Mouse (Mus musculus): ENCODE measurements around the gene Cracr2b. TPM values are rescaled to one million over a fixed set of nuclear protein-coding genes. Genes with fewer than 3 reads are reported as not detected.

The Cracr2b gene
- 35.1 TPM for polyA plus RNA-seq (2014; fragmentation: Illumina TruSeq; extraction: RNeasy Lipid Tissue Mini Kit (QIAGEN cat#74804); ENCODE audit: low read depth, low replicate concordance)

DNA sequence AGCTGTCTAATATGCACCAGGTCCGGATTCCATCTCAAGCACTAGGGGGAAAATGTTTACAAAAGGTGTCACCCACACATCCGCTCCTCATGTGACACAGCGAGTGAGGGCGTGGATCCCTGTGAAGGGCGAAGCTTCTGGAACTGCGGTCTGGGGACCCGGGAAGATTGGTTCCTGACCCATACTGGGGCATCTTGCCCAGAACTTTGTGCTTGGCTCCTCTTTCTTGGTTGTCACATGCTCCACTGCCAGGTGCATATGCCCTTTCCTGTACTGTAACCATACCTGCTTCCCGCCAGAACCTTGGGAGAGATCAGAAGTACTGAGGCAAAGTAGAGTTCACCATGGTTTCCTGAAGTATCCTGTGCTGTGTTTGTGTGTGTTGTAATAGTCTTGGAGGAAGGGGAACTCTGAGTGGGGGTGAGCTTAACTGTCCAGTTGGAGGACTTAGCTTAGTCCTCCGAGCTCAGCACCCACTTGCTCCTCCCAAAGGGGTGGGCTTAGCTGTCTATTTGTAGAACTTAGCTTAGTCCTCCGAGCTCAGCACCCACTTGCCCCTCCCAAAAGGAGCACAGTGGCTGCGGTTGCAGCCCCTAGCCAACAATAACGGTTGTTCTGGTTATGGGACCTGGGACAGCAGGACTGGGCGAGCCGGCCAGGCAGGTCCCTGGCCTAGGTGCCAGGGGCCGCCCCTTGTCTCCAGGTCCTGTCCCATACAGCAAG, at the start of gene Cracr2b:
Gene Cracr2b, plus strand, starts transcription at position 704 of the 723 bp plus-strand sequence.

DNA sequence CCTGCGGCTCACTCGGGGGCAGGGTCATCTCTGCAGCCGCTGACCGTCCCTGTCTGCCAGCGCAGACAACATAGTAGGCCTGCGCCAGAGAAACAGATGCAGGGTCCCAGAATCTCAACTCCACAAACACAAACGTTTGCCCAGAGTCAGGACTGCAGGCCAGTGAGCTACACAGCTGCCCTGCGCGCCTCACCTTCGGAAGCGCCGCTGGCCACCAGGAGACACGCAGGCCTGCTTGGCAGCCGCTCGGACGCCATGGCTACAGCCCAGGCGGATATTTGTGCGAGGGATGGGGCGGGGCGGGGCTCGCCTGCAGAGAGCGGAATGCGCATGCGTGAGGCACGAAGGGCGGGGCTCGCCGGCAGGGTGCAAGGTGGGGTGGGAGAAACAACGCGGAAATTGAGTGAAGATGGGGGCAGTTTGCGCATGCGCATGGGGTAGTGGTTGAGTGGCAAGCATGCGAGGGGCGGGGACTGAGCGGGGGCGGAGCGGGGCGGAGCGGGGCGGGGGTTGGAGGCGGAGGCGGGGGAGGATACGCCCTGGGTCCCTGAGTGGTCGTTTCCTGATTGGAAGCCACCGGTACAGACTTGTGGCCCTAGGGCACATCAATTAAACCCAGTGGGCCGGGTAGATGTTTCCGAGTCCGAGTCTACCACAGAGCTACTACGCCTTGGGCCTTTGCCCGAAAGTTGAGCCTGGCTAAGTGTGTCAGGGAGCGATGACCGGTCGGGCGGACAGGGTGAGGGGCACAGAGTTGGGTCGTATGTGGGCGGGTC, 46.9 kb upstream of the Cracr2b start, which contains the start of gene Gatd1:
Gene Gatd1, minus strand, starts transcription at position 328 of the 776 bp plus-strand sequence.

DNA sequence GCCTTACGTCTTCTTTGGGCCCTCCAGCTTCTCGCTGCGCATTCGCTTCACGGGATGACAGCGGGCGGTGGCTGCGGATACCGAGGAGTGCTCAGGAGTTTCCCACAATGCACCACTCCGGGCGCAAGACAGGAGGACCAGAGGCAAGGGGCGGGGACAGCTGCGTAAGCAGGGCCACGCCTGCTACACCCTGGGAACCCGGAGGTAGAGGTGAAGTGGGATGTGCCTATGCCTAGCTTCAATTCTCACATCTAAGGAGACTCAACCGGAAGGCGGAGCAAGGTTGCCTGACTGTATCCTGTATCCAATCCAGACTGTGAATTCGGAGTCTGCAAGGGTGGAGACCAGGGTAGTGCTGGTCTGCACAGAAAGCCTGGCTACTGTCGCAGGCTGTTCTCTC, 31.6 kb upstream of the Cracr2b start, which contains the start of gene Cend1:
Gene Cend1, minus strand, starts transcription at position 182 of the 400 bp plus-strand sequence.

DNA sequence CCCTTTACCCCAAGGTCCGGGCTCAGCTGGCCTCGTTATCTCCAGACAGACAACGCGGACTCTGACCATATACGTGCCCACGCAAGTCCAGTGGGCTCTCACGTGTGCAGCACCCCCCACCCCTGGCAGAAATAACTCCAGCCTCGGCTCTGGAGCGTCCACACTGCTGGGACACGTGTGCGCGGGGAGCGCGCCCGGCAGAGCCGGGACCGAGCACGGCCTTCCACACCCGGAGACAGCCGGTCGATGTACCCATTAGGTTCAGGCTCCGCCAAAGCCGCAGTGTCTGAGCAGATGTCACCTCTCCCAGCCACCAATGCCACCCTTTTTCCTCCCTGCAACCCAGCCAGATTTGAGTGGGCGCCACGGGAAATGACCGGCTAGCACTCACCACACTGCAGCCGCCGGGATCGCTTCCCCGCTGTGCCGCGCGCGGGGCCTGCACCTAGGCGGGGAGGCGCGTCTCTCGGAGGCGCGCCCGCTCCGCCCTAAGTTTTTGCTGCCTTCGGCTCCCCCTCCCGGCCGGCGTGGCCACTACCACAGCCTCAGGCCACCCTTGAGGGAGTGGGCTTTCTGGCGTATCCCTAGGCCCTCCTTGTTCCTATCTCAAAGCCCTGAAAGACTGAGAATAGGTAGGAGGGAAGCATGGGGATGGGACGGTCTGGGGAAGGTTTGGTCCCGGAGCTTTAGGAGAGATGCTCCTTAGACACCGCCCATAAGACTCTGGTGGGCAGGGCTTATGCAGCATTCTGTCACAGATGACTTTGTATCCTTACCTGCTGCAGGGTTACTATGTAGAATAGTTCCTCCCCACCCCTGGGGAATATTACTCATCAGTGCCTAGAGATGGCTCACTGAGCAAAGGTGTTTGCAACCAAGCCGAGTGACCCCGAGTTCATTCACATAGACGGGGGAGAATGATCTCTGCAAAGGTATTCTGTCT, 23.4 kb upstream of the Cracr2b start, which contains the start of gene Slc25a22:
Gene Slc25a22, minus strand, starts transcription at position 715 of the 943 bp plus-strand sequence.

DNA sequence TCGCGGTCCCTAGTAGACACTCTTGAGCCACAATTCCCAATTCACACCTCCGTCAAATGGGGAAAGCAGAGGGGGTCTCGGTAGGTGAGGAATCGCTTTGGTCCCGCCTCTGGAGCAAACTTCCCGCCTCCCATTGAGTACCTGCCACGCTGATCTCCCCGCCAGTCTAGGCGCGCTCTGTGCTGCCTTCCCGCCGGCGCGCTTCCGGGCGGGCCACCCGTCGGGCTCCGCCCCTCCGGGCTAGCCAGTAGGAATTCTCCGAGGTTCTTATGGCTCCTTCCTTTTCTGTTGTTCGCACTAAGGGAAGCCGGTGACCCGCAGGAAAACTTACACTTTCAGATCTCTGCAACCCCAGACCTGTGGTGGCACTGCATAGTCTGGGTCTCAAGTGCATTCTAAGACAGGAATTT, 17.1 kb upstream of the Cracr2b start, which contains the start of gene Pidd1:
Gene Pidd1, minus strand, starts transcription at position 198 of the 410 bp plus-strand sequence.

DNA sequence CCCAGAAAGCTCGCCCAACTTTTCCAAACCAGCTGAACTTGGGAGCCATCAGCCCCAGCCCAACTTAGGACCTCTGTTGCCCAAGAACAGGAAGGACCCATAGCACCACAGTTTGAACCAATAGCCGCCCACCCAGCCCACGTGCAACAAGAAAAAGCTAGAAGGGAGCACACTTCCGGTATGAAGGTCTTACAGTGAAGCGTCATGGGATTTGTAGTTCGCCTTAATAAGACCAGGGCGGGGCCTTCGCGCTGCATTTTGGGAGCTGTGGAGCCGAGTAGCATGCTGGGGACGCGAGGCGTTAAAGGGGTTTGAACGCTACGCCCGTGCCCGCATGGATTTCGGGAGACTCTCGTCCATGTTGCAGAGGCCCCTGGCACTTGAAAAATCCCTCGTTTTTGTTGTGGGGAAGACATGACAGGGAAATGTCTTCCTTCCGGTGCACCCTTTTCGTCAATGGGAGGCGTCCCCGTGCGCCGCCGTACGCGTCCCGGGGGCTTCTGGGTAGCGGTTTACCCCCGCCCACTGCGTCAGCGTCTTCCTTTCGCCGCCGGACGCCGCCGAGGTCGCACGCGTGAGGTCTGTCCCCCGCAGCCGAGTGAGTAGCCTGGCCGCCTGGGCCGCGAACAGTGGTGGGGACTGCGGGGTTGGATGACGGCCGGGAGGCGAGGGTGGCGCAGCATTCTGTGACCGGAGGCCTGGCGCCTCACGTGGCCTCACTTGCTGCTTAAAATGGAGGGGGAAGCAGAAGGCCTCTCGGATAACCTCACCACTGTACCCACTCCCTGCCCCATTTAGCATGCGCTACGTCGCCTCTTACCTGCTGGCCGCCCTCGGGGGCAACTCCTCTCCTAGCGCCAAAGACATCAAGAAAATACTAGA, 13.5 kb upstream of the Cracr2b start, which contains the start of gene Rplp2:
Gene Rplp2, plus strand, starts transcription at position 261 of the 882 bp plus-strand sequence.

DNA sequence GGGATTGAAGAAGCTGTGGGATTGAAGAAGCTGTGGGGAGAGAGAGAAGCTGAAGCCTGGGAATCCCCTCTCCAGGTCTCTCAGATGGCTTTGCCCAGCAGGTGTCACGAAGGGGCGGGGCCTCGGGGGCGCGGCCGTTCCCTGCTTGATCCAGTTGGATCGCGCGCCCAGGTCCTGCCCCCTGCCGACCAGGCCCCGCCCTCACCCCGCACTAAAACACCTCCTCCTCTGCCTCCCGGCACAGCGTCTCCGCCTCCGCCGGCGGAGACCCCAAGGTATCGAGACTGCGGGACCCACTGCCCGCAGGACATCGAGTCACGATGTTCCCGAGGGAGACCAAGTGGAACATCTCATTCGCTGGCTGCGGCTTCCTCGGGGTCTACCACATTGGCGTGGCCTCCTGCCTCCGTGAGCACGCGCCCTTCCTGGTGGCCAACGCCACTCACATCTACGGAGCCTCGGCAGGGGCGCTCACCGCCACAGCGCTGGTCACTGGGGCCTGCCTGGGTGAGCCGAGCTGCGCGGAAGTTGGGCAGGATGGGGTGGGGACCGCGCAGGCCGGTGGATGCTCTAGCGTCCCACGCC, 5.8 kb upstream of the Cracr2b start, which contains the start of gene Pnpla2:
Gene Pnpla2, plus strand, starts transcription at position 232 of the 585 bp plus-strand sequence.

DNA sequence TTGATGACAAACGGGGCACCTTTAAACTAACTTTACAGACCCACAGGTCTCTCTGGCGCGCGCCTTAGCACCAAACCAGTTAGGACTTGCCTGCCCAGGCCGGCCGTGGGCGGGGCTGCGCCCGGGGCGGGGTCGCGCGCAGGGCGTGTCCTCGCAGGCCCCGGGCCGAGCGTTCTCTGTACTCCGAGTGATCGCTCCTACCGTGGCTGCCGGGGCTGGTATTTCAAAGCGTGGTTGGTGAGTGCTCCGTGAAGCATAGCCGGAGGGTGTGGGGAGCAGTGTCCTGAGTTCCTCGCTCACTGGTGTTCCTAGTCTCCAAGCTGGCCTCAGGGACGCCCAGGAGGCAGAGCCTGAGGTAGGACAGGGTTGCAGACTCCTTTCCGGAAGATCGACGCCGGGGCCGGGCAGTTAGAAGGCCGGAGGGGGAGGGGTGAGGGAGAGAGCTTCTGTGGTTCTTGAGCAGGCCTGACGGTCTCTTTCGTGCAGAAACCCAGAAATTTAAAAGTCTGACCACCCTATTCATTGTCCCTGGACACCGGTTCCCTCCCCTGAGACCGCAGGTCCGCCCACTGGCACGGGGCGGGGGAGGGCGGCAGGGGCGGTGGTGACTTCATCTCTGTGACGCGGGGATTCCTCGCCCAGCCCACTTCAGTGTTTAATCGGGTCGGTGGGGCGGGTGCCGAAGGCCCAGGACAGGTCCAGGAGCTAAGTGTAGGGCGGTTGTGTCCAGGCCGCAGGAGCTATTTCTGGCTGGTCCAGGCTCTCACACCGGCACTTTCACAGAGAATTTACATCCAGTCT, 6.5 kb downstream of the Cracr2b start, which contains the start of gene Cd151:
Gene Cd151, plus strand, starts transcription at position 163 of the 801 bp plus-strand sequence.

DNA sequence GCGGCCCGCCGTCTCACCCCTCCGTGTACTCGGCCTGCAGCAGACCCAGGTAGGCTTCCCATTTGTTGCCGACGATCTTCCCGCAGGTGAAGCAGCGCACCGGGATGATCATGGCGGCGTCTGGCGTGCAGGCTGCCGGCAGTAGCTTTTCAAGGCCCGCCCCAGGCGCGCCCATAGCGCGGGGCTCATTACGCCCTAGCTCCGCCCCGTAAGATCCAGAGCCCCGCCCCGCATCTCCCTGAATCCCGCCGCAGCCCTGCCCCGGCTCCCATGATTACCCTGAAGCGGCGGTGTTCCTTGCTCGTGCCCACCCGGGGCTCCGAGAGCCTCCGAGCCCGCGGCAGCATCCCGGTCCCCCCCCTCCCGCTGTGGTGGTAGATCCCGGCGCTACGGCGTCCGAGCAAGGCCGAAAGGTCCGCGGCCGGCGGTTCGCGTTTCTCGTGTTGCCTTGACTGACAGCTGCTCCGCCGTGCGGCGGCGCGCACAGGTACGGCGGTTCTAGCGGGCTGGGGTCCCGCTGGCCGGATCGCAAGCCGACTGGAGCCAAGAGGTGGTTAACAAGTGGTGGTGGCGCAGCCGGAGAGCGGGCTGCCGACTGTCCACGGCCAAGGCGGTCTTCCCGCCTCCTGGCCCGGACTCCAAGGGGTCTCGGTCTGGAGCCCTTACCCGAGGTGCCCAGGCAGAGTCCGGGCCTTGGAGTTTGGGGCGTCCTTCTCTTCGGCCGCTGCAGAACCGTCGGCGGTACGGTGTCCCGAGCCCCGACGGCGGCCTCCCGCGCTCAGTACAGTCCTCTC, 14.3 kb downstream of the Cracr2b start, which contains the start of the genes Polr2l and Tspan4:
Gene Polr2l, minus strand, starts transcription at position 122 of the 794 bp plus-strand sequence.
Gene Tspan4, plus strand, starts transcription at position 230 of the 794 bp plus-strand sequence.

Other genes starting within 250 kb of the Cracr2b start
- not detected for gene Lmntd2, start 247.0 kb upstream of the Cracr2b start, polyA plus RNA-seq (2014; fragmentation: Illumina TruSeq; extraction: RNeasy Lipid Tissue Mini Kit (QIAGEN cat#74804); ENCODE audit: low read depth, low replicate concordance)
- gene Rassf7, start 245.2 kb upstream of the Cracr2b start, polyA plus RNA-seq (2014; fragmentation: Illumina TruSeq; extraction: RNeasy Lipid Tissue Mini Kit (QIAGEN cat#74804); ENCODE audit: low read depth, low replicate concordance), result 0.39 TPM
- gene Phrf1, start 232.3 kb upstream of the Cracr2b start, polyA plus RNA-seq (2014; fragmentation: Illumina TruSeq; extraction: RNeasy Lipid Tissue Mini Kit (QIAGEN cat#74804); ENCODE audit: low read depth, low replicate concordance), result 22.9 TPM
- 10.7 TPM for gene Irf7, start 194.6 kb upstream of the Cracr2b start, polyA plus RNA-seq (2014; fragmentation: Illumina TruSeq; extraction: RNeasy Lipid Tissue Mini Kit (QIAGEN cat#74804); ENCODE audit: low read depth, low replicate concordance)
- not detected for gene Cdhr5, start 184.3 kb upstream of the Cracr2b start, polyA plus RNA-seq (2014; fragmentation: Illumina TruSeq; extraction: RNeasy Lipid Tissue Mini Kit (QIAGEN cat#74804); ENCODE audit: low read depth, low replicate concordance)
- not detected for gene Sct, start 182.0 kb upstream of the Cracr2b start, polyA plus RNA-seq (2014; fragmentation: Illumina TruSeq; extraction: RNeasy Lipid Tissue Mini Kit (QIAGEN cat#74804); ENCODE audit: low read depth, low replicate concordance)
- gene Drd4, start 169.1 kb upstream of the Cracr2b start, polyA plus RNA-seq (2014; fragmentation: Illumina TruSeq; extraction: RNeasy Lipid Tissue Mini Kit (QIAGEN cat#74804); ENCODE audit: low read depth, low replicate concordance), result not detected
- gene Deaf1, start 133.4 kb upstream of the Cracr2b start, polyA plus RNA-seq (2014; fragmentation: Illumina TruSeq; extraction: RNeasy Lipid Tissue Mini Kit (QIAGEN cat#74804); ENCODE audit: low read depth, low replicate concordance), result 17.7 TPM
- gene Tmem80, start 133.4 kb upstream of the Cracr2b start, polyA plus RNA-seq (2014; fragmentation: Illumina TruSeq; extraction: RNeasy Lipid Tissue Mini Kit (QIAGEN cat#74804); ENCODE audit: low read depth, low replicate concordance), result 27.8 TPM
- gene Eps8l2, start 122.2 kb upstream of the Cracr2b start, polyA plus RNA-seq (2014; fragmentation: Illumina TruSeq; extraction: RNeasy Lipid Tissue Mini Kit (QIAGEN cat#74804); ENCODE audit: low read depth, low replicate concordance), result 4.6 TPM
- gene Taldo1, start 68.9 kb upstream of the Cracr2b start, polyA plus RNA-seq (2014; fragmentation: Illumina TruSeq; extraction: RNeasy Lipid Tissue Mini Kit (QIAGEN cat#74804); ENCODE audit: low read depth, low replicate concordance), result 127 TPM
- gene Gatd1, start 47.0 kb upstream of the Cracr2b start, polyA plus RNA-seq (2014; fragmentation: Illumina TruSeq; extraction: RNeasy Lipid Tissue Mini Kit (QIAGEN cat#74804); ENCODE audit: low read depth, low replicate concordance), result 15.8 TPM
- 2.8 TPM for gene Cend1, start 31.6 kb upstream of the Cracr2b start, polyA plus RNA-seq (2014; fragmentation: Illumina TruSeq; extraction: RNeasy Lipid Tissue Mini Kit (QIAGEN cat#74804); ENCODE audit: low read depth, low replicate concordance)
- 48.3 TPM for gene Slc25a22, start 23.2 kb upstream of the Cracr2b start, polyA plus RNA-seq (2014; fragmentation: Illumina TruSeq; extraction: RNeasy Lipid Tissue Mini Kit (QIAGEN cat#74804); ENCODE audit: low read depth, low replicate concordance)
- 1.4 TPM for gene Pidd1, start 17.1 kb upstream of the Cracr2b start, polyA plus RNA-seq (2014; fragmentation: Illumina TruSeq; extraction: RNeasy Lipid Tissue Mini Kit (QIAGEN cat#74804); ENCODE audit: low read depth, low replicate concordance)
- gene Rplp2, start 13.7 kb upstream of the Cracr2b start, polyA plus RNA-seq (2014; fragmentation: Illumina TruSeq; extraction: RNeasy Lipid Tissue Mini Kit (QIAGEN cat#74804); ENCODE audit: low read depth, low replicate concordance), result 735 TPM
- gene Pnpla2, start 5.9 kb upstream of the Cracr2b start, polyA plus RNA-seq (2014; fragmentation: Illumina TruSeq; extraction: RNeasy Lipid Tissue Mini Kit (QIAGEN cat#74804); ENCODE audit: low read depth, low replicate concordance), result 449 TPM
- gene Cd151, start 6.3 kb downstream of the Cracr2b start, polyA plus RNA-seq (2014; fragmentation: Illumina TruSeq; extraction: RNeasy Lipid Tissue Mini Kit (QIAGEN cat#74804); ENCODE audit: low read depth, low replicate concordance), result 248 TPM
- 55.2 TPM for gene Polr2l, start 14.0 kb downstream of the Cracr2b start, polyA plus RNA-seq (2014; fragmentation: Illumina TruSeq; extraction: RNeasy Lipid Tissue Mini Kit (QIAGEN cat#74804); ENCODE audit: low read depth, low replicate concordance)
- gene Tspan4, start 14.1 kb downstream of the Cracr2b start, polyA plus RNA-seq (2014; fragmentation: Illumina TruSeq; extraction: RNeasy Lipid Tissue Mini Kit (QIAGEN cat#74804); ENCODE audit: low read depth, low replicate concordance), result 27.8 TPM
- 27.4 TPM for gene Chid1, start 78.8 kb downstream of the Cracr2b start, polyA plus RNA-seq (2014; fragmentation: Illumina TruSeq; extraction: RNeasy Lipid Tissue Mini Kit (QIAGEN cat#74804); ENCODE audit: low read depth, low replicate concordance)
- gene Ap2a2, start 101.1 kb downstream of the Cracr2b start, polyA plus RNA-seq (2014; fragmentation: Illumina TruSeq; extraction: RNeasy Lipid Tissue Mini Kit (QIAGEN cat#74804); ENCODE audit: low read depth, low replicate concordance), result 33.0 TPM
- gene Muc6, start 194.2 kb downstream of the Cracr2b start, polyA plus RNA-seq (2014; fragmentation: Illumina TruSeq; extraction: RNeasy Lipid Tissue Mini Kit (QIAGEN cat#74804); ENCODE audit: low read depth, low replicate concordance), result not detected
- gene Muc2, start 229.2 kb downstream of the Cracr2b start, polyA plus RNA-seq (2014; fragmentation: Illumina TruSeq; extraction: RNeasy Lipid Tissue Mini Kit (QIAGEN cat#74804); ENCODE audit: low read depth, low replicate concordance), result not detected

Data from heart, adult 10 weeks (tissue).